Comparison of ENCODE assay signal across 17 mouse cellular contexts in genomic region chr10:51528840-51529434, GRCm38 (mm10). TPM values are rescaled to one million over a fixed set of nuclear protein-coding genes. Genes with fewer than 3 reads are reported as not detected.
A peak's percentile ranks its signal among the peaks of the same experiment; 100 is the strongest.
DNase-seq lines count a peak whose midpoint lies in the region; ATAC-seq and TF ChIP-seq lines count a peak whose summit lies in the region.
"Had no signal": no experiment of that assay in that cellular context is flagged by ENCODE, and none has a peak within 500 bp of the region (broad histone marks: within the 10 kb centered on the region; RNA-seq: fewer than 3 reads in every experiment).

No protein-coding gene starts in this region.

- no peak for ATAC-seq in heart, embryonic 12.5 days (ENCODE audit: insufficient number of reproducible peaks, low FRiP score)
- peak; percentile 51 for ATAC-seq in monocyte, adult 5-6 weeks (replicated peaks; ENCODE audit: insufficient number of reproducible peaks, low FRiP score, low TSS enrichment, poor library complexity, severe bottlenecking)
- ATAC-seq: forebrain, embryonic 13.5 days; hindbrain, embryonic 16.5 days had no signal

- no peak overlapping the region for H3K4me2 ChIP-seq in heart, embryonic 12.5 days
- H3K4me2 ChIP-seq: embryonic facial prominence, embryonic 13.5 days; forebrain, embryonic 13.5 days; midbrain, embryonic 11.5 days had no signal

- no peak overlapping the region for H3K9ac ChIP-seq in heart, embryonic 12.5 days
- H3K9ac ChIP-seq in liver, adult 2 months (ENCODE audit: low read depth, low read length): no peak overlapping the region
- H3K9ac ChIP-seq: embryonic facial prominence, embryonic 13.5 days; forebrain, embryonic 13.5 days had no signal

- H3K27ac ChIP-seq in heart, embryonic 12.5 days (ENCODE audit: poor library complexity, severe bottlenecking): no peak overlapping the region
- H3K27ac ChIP-seq in bone marrow, adult 2 months (ENCODE audit: control insufficient read depth, insufficient read depth, low read depth, low read length, poor library complexity): peak overlapping the region; percentile 38
- H3K27ac ChIP-seq in liver, adult 2 months (replicated peaks; ENCODE audit: insufficient read depth, low read depth, low read length): peak overlapping the region; percentile 44; the same call in 1 of the 2 replicates
- no peak overlapping the region for H3K27ac ChIP-seq in forebrain, embryonic 10.5 days
- H3K27ac ChIP-seq: embryonic facial prominence, embryonic 13.5 days; forebrain, embryonic 13.5 days had no signal

- no peak for TF ChIP-seq POLR2A in bone marrow, adult 2 months (IDR thresholded peaks at IDR 0.05; ENCODE audit: borderline replicate concordance, control insufficient read depth, low read depth, low read length)
- no peak for TF ChIP-seq POLR2A in liver, adult 2 months (IDR thresholded peaks at IDR 0.05; ENCODE audit: extremely low read depth, insufficient read depth, low read length)

- H3K4me1 ChIP-seq in heart, embryonic 12.5 days (replicated peaks): 0 out of 2 replicates have a peak, but pooled peaks cover 6% of the 10 kb centered on the region
- H3K4me1 ChIP-seq in bone marrow, adult 2 months (ENCODE audit: control insufficient read depth, insufficient read depth, low read length): no peaks in the 10 kb centered on the region; the same call in 1 of the 2 replicates
- no peaks in the 10 kb centered on the region for H3K4me1 ChIP-seq in liver, adult 2 months (ENCODE audit: control insufficient read depth, insufficient read depth, low read length)
- H3K4me1 ChIP-seq in forebrain, embryonic 10.5 days: no peaks in the 10 kb centered on the region
- H3K4me1 ChIP-seq: embryonic facial prominence, embryonic 13.5 days; forebrain, embryonic 13.5 days had no signal

- intact Hi-C loops in left cerebral cortex, postnatal 25 days (cut with DNase I): no loop called here

- H3K79me2 ChIP-seq in liver, adult 2 months (ENCODE audit: control insufficient read depth, insufficient read depth, low read length): no peaks in the 10 kb centered on the region

- H3K9me3 ChIP-seq in heart, embryonic 12.5 days (replicated peaks): no peaks in the 10 kb centered on the region
- H3K9me3 ChIP-seq in forebrain, embryonic 10.5 days: no peaks in the 10 kb centered on the region
- H3K9me3 ChIP-seq: embryonic facial prominence, embryonic 13.5 days; forebrain, embryonic 13.5 days had no signal

- H3K36me3 ChIP-seq in heart, embryonic 12.5 days: no peaks in the 10 kb centered on the region
- H3K36me3 ChIP-seq in liver, adult 2 months (ENCODE audit: control insufficient read depth, insufficient read depth, low read length): no peaks in the 10 kb centered on the region
- no peaks in the 10 kb centered on the region for H3K36me3 ChIP-seq in forebrain, embryonic 10.5 days (replicated peaks)
- H3K36me3 ChIP-seq: embryonic facial prominence, embryonic 13.5 days had no signal

- TF ChIP-seq CTCF in bone marrow, adult 2 months (IDR thresholded peaks at IDR 0.05; ENCODE audit: control insufficient read depth, insufficient read depth, low read length): no peak
- no peak for TF ChIP-seq CTCF in liver, adult 2 months (IDR thresholded peaks at IDR 0.05; ENCODE audit: low read depth, low read length)

- DNase-seq in heart, adult 18-20 months: peak; percentile 10 to 15
- no peak for DNase-seq in liver, adult 2 months (ENCODE audit: extremely low read depth, low read depth, low spot score)
- DNase-seq in forebrain, embryonic 10.5 days (ENCODE audit: extremely low spot score, low spot score): no peak
- DNase-seq in cerebellum, adult 11-12 months: no peak
- no peak for DNase-seq in left cerebral cortex, postnatal 25 days (ENCODE audit: low spot score in 2 of 2)
- DNase-seq: cerebellum, postnatal 14 days; heart, adult 11 months had no signal

- H3K4me3 ChIP-seq in heart, embryonic 12.5 days: no peak overlapping the region
- H3K4me3 ChIP-seq in bone marrow, adult 2 months (replicated peaks; ENCODE audit: control insufficient read depth, low read depth, low read length): peak overlapping the region; percentile 28
- H3K4me3 ChIP-seq in liver, adult 2 months (ENCODE audit: insufficient read depth, low read depth, low read length): no peak overlapping the region
- no peak overlapping the region for H3K4me3 ChIP-seq in forebrain, embryonic 10.5 days
- H3K4me3 ChIP-seq: embryonic facial prominence, embryonic 13.5 days; forebrain, embryonic 13.5 days had no signal

- H3K27me3 ChIP-seq in heart, embryonic 12.5 days (replicated peaks): no peaks in the 10 kb centered on the region
- no peaks in the 10 kb centered on the region for H3K27me3 ChIP-seq in liver, adult 2 months (ENCODE audit: control insufficient read depth, insufficient read depth, low read length)
- no peaks in the 10 kb centered on the region for H3K27me3 ChIP-seq in forebrain, embryonic 10.5 days (ENCODE audit: poor library complexity, severe bottlenecking)
- H3K27me3 ChIP-seq: embryonic facial prominence, embryonic 13.5 days; forebrain, embryonic 13.5 days had no signal

- 31% methylated on average over 8 of the region's 8 CpGs for WGBS in heart, embryonic 12.5 days
- 16% methylated on average over 8 of the region's 8 CpGs for WGBS in bone marrow, adult 2 months
- 47% methylated on average over 8 of the region's 8 CpGs for WGBS in liver, adult 2 months
- 81% methylated on average over 8 of the region's 8 CpGs for WGBS in forebrain, embryonic 10.5 days

RNA-seq across cellular contexts. Expression of gene Lilrb4a, which starts 38.2 kb away (rescaled TPM):
- total RNA-seq in heart, adult 18-20 months (2021): 1 to 10 TPM in 1 of 2 experiments, under 1 TPM in 1; 0.77 to 1.5 TPM
- 1.1 and 1.4 TPM in 2 replicates for polyA plus RNA-seq in heart, embryonic 12.5 days (2016; fragmentation: Nextera tagmentation; extraction: Ambion mirVana)
- polyA plus RNA-seq in bone marrow, adult 2 months (2011; ENCODE audit: insufficient read depth, insufficient read length, low replicate concordance, missing spikeins): 35.1 and 99.1 TPM in 2 replicates
- total RNA-seq in liver, adult 2 months (2014; rRNA removed): 6.2 and 7.0 TPM in 2 replicates
- polyA plus RNA-seq in liver, adult 2 months (2012; rRNA removed): 0.39 and 0.76 TPM in 2 replicates
- total RNA-seq in monocyte, adult 5-6 weeks (2017): 685 to 820 TPM (median 696 TPM) in 3 replicates
- 0.74 and 0.98 TPM in 2 replicates for polyA plus RNA-seq in forebrain, embryonic 10.5 days (2016; fragmentation: Nextera tagmentation; extraction: Ambion mirVana)
- under 1 TPM; 0.34 to 0.53 TPM for total RNA-seq in left cerebral cortex, postnatal 25 days (2021)
- total RNA-seq: layer of hippocampus, postnatal 14 days had no signal

RNA-seq across cellular contexts. Expression of gene Lilr4b, which starts 48.5 kb away (rescaled TPM):
- total RNA-seq in heart, adult 18-20 months (2021): 1 to 10 TPM; 1.3 to 1.5 TPM
- 0.18 and 0.43 TPM in 2 replicates for polyA plus RNA-seq in heart, embryonic 12.5 days (2016; fragmentation: Nextera tagmentation; extraction: Ambion mirVana)
- 35.8 and 197 TPM in 2 replicates for polyA plus RNA-seq in bone marrow, adult 2 months (2011; ENCODE audit: insufficient read depth, insufficient read length, low replicate concordance, missing spikeins)
- 2.4 and 2.9 TPM in 2 replicates for total RNA-seq in liver, adult 2 months (2014; rRNA removed)
- polyA plus RNA-seq in liver, adult 2 months (2012; rRNA removed): 0.12 and 0.89 TPM in 2 replicates
- total RNA-seq in monocyte, adult 5-6 weeks (2017): 250 to 668 TPM (median 591 TPM) in 3 replicates
- polyA plus RNA-seq in forebrain, embryonic 10.5 days (2016; fragmentation: Nextera tagmentation; extraction: Ambion mirVana): not detected in 2 replicates
- under 1 TPM in 1 of 2 experiments, not detected in 1; 0.37 TPM for total RNA-seq in left cerebral cortex, postnatal 25 days (2021)
- polyA plus RNA-seq: C2C12; forebrain, embryonic 13.5 days had no signal

RNA-seq across cellular contexts. Expression of gene Gm49339, which starts 48.5 kb away (rescaled TPM):
- 1 to 10 TPM; 1.2 to 1.3 TPM for total RNA-seq in heart, adult 18-20 months (2021)
- polyA plus RNA-seq in heart, embryonic 12.5 days (2016; fragmentation: Nextera tagmentation; extraction: Ambion mirVana): not detected in 2 replicates
- polyA plus RNA-seq in bone marrow, adult 2 months (2011; ENCODE audit: insufficient read depth, insufficient read length, low replicate concordance, missing spikeins): 3.0 TPM in 1 of 2 replicates, not detected in the other
- 1.2 and 3.8 TPM in 2 replicates for total RNA-seq in liver, adult 2 months (2014; rRNA removed)
- polyA plus RNA-seq in liver, adult 2 months (2012; rRNA removed): 0.96 and 2.3 TPM in 2 replicates
- 2.7 to 11.9 TPM (median 5.7 TPM) in 3 replicates for total RNA-seq in monocyte, adult 5-6 weeks (2017)
- polyA plus RNA-seq in forebrain, embryonic 10.5 days (2016; fragmentation: Nextera tagmentation; extraction: Ambion mirVana): not detected in 2 replicates
- not detected for total RNA-seq in left cerebral cortex, postnatal 25 days (2021)
- total RNA-seq: left cerebral cortex, postnatal 36 days had no signal
- polyA plus RNA-seq: C2C12; forebrain, embryonic 13.5 days; hindbrain, embryonic 16.5 days; midbrain, embryonic 11.5 days had no signal

Comparison
In these comparisons a context has a peak if more than half of its experiments do, and no peak if none do; other contexts are left out.
1. DNase-seq: peak in heart, adult 18-20 months (2 of 2); none in liver, adult 2 months (single experiment), forebrain, embryonic 10.5 days (single experiment), cerebellum, adult 11-12 months (single experiment) and left cerebral cortex, postnatal 25 days (0 of 2).
2. H3K27ac ChIP-seq: peak in bone marrow, adult 2 months (single experiment) and liver, adult 2 months (single experiment); none in heart, embryonic 12.5 days (single experiment) and forebrain, embryonic 10.5 days (single experiment).
3. RNA of gene Lilrb4a, which starts 38.2 kb away (total RNA-seq): 685 to 820 TPM in monocyte, adult 5-6 weeks; 6.2 to 7.0 TPM in liver, adult 2 months, 0.77 to 1.5 TPM in heart, adult 18-20 months and 0.34 to 0.53 TPM in left cerebral cortex, postnatal 25 days; every median in the first group is over 10 times any median in the second.
4. RNA of gene Lilr4b, which starts 48.5 kb away (total RNA-seq): 250 to 668 TPM in monocyte, adult 5-6 weeks; 2.4 to 2.9 TPM in liver, adult 2 months, 1.3 to 1.5 TPM in heart, adult 18-20 months and 0.37 TPM in left cerebral cortex, postnatal 25 days; every median in the first group is over 10 times any median in the second.